Mouse (Mus musculus) MEL (cell line): ENCODE data around the gene Zc4h2. TPM values are rescaled to one million over a fixed set of nuclear protein-coding genes. Genes with fewer than 3 reads are reported as not detected.
A peak's percentile ranks its signal among the peaks of the same experiment; 100 is the strongest.

Source experiments
- DNase-seq: peaks from one replicate; pipeline ENCODE4 v3.0.0; 2011; ENCODE audit warnings: low read depth, low spot score
- H3K27ac ChIP-seq: 2 replicates; pipeline ENCODE4 v1.5.1; 2012; ENCODE audit warnings: low read depth, mild to moderate bottlenecking, control low read depth, low read length, moderate library complexity; ENCODE audit not compliant: control insufficient read depth
- H3K27me3 ChIP-seq, 2 experiments: fragments of 150-350 bp in 1 of 2; sonication (generic) in 1 of 2; 2 replicates each; pipeline ENCODE4 v1.6.1; 2012; ENCODE audit warnings: low read length in 2 of 2, mild to moderate bottlenecking in 2 of 2, improper control_type of control experiment in 1 of 2, moderate library complexity in 1 of 2; ENCODE audit not compliant: insufficient read depth in 2 of 2, control insufficient read depth in 1 of 2
- H3K36me3 ChIP-seq, 2 experiments: 2 replicates each; pipeline ENCODE4 v1.6.1; 2012 to 2014; ENCODE audit warnings: low read length in 2 of 2, improper control_type of control experiment in 1 of 2, inconsistent platforms in 1 of 2, mild to moderate bottlenecking in 1 of 2; ENCODE audit not compliant: insufficient read depth in 2 of 2, control insufficient read depth in 1 of 2
- H3K4me1 ChIP-seq, 2 experiments: fragments of 150-350 bp in 1 of 2; sonication (generic) in 1 of 2; 2 replicates each; pipeline ENCODE4 v1.6.1; 2012; ENCODE audit warnings: low read length in 2 of 2, improper control_type of control experiment in 1 of 2, mild to moderate bottlenecking in 1 of 2; ENCODE audit not compliant: insufficient read depth in 2 of 2, control insufficient read depth in 1 of 2
- H3K4me3 ChIP-seq, 2 experiments: fragments of 150-350 bp in 1 of 2; sonication (generic) in 1 of 2; 2 replicates each; pipeline ENCODE4 v1.5.1; 2012; ENCODE audit warnings: low read depth in 2 of 2, low read length in 2 of 2, mild to moderate bottlenecking in 2 of 2, moderate library complexity in 2 of 2, control low read depth in 1 of 2, improper control_type of control experiment in 1 of 2; ENCODE audit not compliant: control insufficient read depth in 1 of 2, insufficient read depth in 1 of 2
- H3K79me2 ChIP-seq: 2 replicates; pipeline ENCODE4 v1.6.1; 2012; ENCODE audit warnings: mild to moderate bottlenecking, low read length, moderate library complexity; ENCODE audit not compliant: control insufficient read depth, poor library complexity, insufficient read depth
- H3K9ac ChIP-seq: 2 replicates; pipeline ENCODE4 v1.6.1; 2012; ENCODE audit warnings: low read depth, mild to moderate bottlenecking, control low read depth, low read length, moderate library complexity; ENCODE audit not compliant: control insufficient read depth, poor library complexity, severe bottlenecking
- H3K9me3 ChIP-seq: fragments of 150-350 bp; sonication (generic); replicated peaks from 2 replicates; pipeline ENCODE4 v1.6.1; 2012; ENCODE audit warnings: mild to moderate bottlenecking, low read length, improper control_type of control experiment, moderate library complexity; ENCODE audit not compliant: insufficient read depth
- CHD1 ChIP-seq: IDR thresholded peaks from 2 replicates; pipeline ENCODE4 v1.6.1; 2012; ENCODE audit warnings: low read depth, mild to moderate bottlenecking, inconsistent platforms, low read length, improper control_type of control experiment
- E2F4 ChIP-seq: IDR thresholded peaks from 2 replicates; pipeline ENCODE4 v1.6.1; 2011; ENCODE audit warnings: low read depth, low read length, improper control_type of control experiment, borderline replicate concordance
- HCFC1 ChIP-seq: IDR thresholded peaks from 2 replicates; pipeline ENCODE4 v1.6.1; 2012; ENCODE audit warnings: low read depth, mild to moderate bottlenecking, inconsistent platforms, low read length, improper control_type of control experiment, moderate library complexity
- MAX ChIP-seq: IDR thresholded peaks from 2 replicates; pipeline ENCODE4 v1.6.1; 2011; ENCODE audit warnings: low read length, improper control_type of control experiment
- MYB ChIP-seq: IDR thresholded peaks from 2 replicates; pipeline ENCODE4 v1.6.1; 2011; ENCODE audit warnings: mild to moderate bottlenecking, low read depth, low read length, improper control_type of control experiment
- SIN3A ChIP-seq: IDR thresholded peaks from 2 replicates; pipeline ENCODE4 v1.6.1; 2012; ENCODE audit warnings: low read length, improper control_type of control experiment, inconsistent platforms
- TAL1 ChIP-seq: IDR thresholded peaks from 2 replicates; pipeline ENCODE4 v1.6.1; 2012; ENCODE audit warnings: mild to moderate bottlenecking, inconsistent platforms, low read length, moderate library complexity, mixed read lengths
- TCF12 ChIP-seq: IDR thresholded peaks from 2 replicates; pipeline ENCODE4 v1.6.1; 2014; ENCODE audit warnings: low read depth, mild to moderate bottlenecking, inconsistent platforms, low read length, improper control_type of control experiment, moderate library complexity
- ZKSCAN1 ChIP-seq: IDR thresholded peaks from 2 replicates; pipeline ENCODE4 v1.6.1; 2012; ENCODE audit warnings: low read depth, mild to moderate bottlenecking, inconsistent platforms, low read length, improper control_type of control experiment, moderate library complexity
- polyA plus RNA-seq, 2 experiments: library from polyadenylated mRNA; stranded (reverse) in 1 of 2; unstranded in 1 of 2; fragments of >175 nt in 1 of 2; fragments of >200 nt in 1 of 2; gene quantifications; 2 replicates each; pipeline versions ENCODE4 v1.2.1 to v1.2.4; 2012; ENCODE audit warnings: low replicate concordance in 2 of 2, low read depth in 1 of 2; ENCODE audit not compliant: insufficient read length in 2 of 2, insufficient read depth in 1 of 2, missing spikeins in 1 of 2
- total RNA-seq: library from RNA; depleted of rRNA; stranded (reverse); fragments of 300-350 nt; gene quantifications from 2 replicates; pipeline ENCODE4 v1.2.3, GENCODE M21; 2012; rRNA removed

Gene Zc4h2
- 0.08 TPM in 1 of 2 replicates, not detected in the other for total RNA-seq
- polyA plus RNA-seq, result under 1 TPM in 1 of 2 experiments, not detected in 1; 0.10 TPM

DNA sequence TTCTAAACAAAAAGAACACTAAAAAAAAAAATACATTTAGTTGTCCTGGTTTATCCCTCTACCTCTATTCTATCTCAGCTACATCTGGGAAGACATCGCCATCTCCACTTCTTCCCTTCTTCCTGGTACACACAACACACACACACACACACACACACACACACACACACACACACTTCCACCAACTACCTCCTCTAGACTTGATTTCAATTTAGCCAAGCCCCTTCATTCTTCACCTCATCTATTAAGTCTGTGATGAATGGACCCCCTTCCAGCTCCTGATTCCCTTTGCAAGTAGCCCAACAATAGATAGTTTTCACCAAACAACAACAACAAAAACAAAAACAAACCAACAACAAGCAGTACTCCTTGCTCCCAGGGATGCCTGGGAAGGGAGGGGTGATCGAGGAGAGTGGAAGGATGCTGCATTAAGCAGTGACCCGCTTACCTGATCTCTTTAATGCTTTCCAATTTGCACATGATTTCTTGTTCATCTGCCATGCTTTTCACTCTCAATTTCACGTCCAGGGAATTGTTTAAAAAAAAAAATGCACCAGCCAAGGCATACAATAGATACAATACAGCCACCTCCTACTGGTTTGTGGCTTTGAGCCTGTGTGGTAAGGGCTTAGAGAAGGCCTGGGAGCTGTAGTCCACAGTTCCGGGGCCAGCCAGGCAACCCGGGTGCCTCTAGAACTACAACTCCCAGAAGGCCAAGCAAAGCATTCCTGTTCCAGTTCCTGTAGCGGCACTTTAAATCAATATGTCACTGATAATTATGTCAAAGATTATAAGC lies at the start of gene Zc4h2:
TSS of gene Zc4h2 (minus strand) at position 706 of the 796 bp plus-strand sequence.
- Histone ChIP-seq H3K27me3 (no peaks in the 10 kb centered on the region), H3K27ac (no peak within 1 kb of the TSS), H3K4me3 (no peak within 1 kb of the TSS), H3K9ac (no peak within 1 kb of the TSS), H3K36me3 (no peaks in the 10 kb centered on the region), H3K79me2 (no peaks in the 10 kb centered on the region), H3K4me1 (no peaks in the 10 kb centered on the region), H3K9me3 (no peaks in the 10 kb centered on the region)
- DNase-seq, result peak; percentile 9
- TF ChIP-seq HCFC1 (peak; percentile 60), TCF12 (no peak)

DNA sequence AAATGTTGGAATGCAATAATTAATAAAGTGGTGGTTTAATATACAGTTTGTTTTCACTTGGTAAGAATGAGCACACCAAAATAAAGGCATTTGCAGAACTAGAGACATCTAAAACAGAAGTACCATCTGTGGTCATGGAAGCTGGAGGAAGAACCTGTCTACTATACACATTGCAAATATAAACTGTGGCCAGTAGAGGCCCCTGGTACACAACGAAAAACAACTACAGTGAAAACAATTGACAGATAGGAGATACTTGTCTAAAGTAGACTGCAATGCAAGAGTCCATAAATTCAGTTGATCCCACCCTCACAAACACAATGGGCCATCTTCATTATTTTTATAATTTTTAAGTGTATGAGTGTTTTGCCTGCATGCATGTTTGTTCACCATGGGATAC lies 28.8 kb upstream of the Zc4h2 start:
- Histone ChIP-seq H3K9ac (no peak overlapping the region), H3K4me3 (no peak overlapping the region), H3K27me3 (no peaks in the 10 kb centered on the region), H3K4me1 (no peaks in the 10 kb centered on the region), H3K27ac (no peak overlapping the region), H3K79me2 (no peaks in the 10 kb centered on the region), H3K36me3 (no peaks in the 10 kb centered on the region), H3K9me3 (no peaks in the 10 kb centered on the region)
- DNase-seq, result peak; percentile 1
- TF ChIP-seq CHD1, result no peak
- no peak for TF ChIP-seq TAL1
- TF ChIP-seq MYB, result no peak
- no peak for TF ChIP-seq MAX
- TF ChIP-seq ZKSCAN1, result no peak

DNA sequence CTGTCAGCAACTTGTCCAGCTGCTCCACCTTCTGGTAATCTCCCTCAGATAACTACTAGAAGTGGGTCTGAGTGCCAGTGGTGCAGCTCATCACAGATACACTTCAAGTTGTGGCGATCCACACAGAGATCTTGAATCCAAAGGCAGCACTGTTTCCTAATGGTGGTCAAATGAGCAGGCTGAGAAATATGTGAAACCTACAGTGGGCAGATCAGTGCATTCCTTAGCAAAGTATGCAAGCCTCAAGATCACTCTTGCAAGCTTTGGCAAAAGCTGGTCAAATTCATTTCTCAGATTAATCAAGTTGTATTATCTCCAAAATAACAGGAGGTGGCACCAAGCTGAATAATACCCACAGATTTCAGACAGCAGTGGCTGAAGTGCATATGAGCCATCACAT lies 23.9 kb upstream of the Zc4h2 start:
- Histone ChIP-seq H3K9ac (no peak overlapping the region), H3K4me3 (no peak overlapping the region), H3K27me3 (no peaks in the 10 kb centered on the region), H3K79me2 (no peaks in the 10 kb centered on the region), H3K9me3 (no peaks in the 10 kb centered on the region), H3K36me3 (no peaks in the 10 kb centered on the region), H3K27ac (no peak overlapping the region), H3K4me1 (no peaks in the 10 kb centered on the region)
- DNase-seq, result no peak
- TF ChIP-seq MAX (no peak), E2F4 (no peak), ZKSCAN1 (no peak), SIN3A (no peak)
